Mouse (Mus musculus) heart, adult 2 months (tissue): ENCODE measurements around the gene Zfp74. TPM values are rescaled to one million over a fixed set of nuclear protein-coding genes. Genes with fewer than 3 reads are reported as not detected.
A peak's percentile ranks its signal among the peaks of the same experiment; 100 is the strongest.

Source experiments
- DNase-seq, 2 experiments: peaks; one replicate each; pipeline ENCODE4 v3.0.0; 2021
- H3K27ac ChIP-seq: fragments of 200-600 bp; 2 replicates; pipeline ENCODE4 v1.8.1; 2022
- H3K27me3 ChIP-seq: fragments of 200-500 bp; 2 replicates; pipeline ENCODE4 v1.6.1; 2012; ENCODE audit warnings: mild to moderate bottlenecking, low read length, inconsistent platforms, mixed read lengths; ENCODE audit not compliant: control insufficient read depth, insufficient read depth
- H3K36me3 ChIP-seq: fragments of 200-500 bp; 2 replicates; pipeline ENCODE4 v1.6.1; 2012; ENCODE audit warnings: low read length, inconsistent platforms; ENCODE audit not compliant: control insufficient read depth, insufficient read depth
- H3K4me1 ChIP-seq: fragments of 200-500 bp; 2 replicates; pipeline ENCODE4 v1.6.1; 2011; ENCODE audit warnings: low read length; ENCODE audit not compliant: control insufficient read depth, insufficient read depth
- H3K4me3 ChIP-seq: fragments of 200-600 bp; 2 replicates; pipeline ENCODE4 v1.8.1; 2022
- H3K79me2 ChIP-seq: fragments of 200-500 bp; replicated peaks from 2 replicates; pipeline ENCODE4 v1.6.1; 2012; ENCODE audit warnings: mild to moderate bottlenecking, inconsistent platforms, low read length, moderate library complexity, mixed read lengths; ENCODE audit not compliant: control insufficient read depth, insufficient read depth
- H3K9ac ChIP-seq: fragments of 200-500 bp; 2 replicates; pipeline ENCODE4 v1.6.1; 2012; ENCODE audit warnings: low read depth, mild to moderate bottlenecking, control low read depth, inconsistent platforms, low read length, mixed read lengths
- CTCF ChIP-seq: fragments of 200-600 bp; IDR thresholded peaks from 2 replicates; pipeline ENCODE4 v1.8.1; 2022; ENCODE audit warnings: antibody characterized with exemption, mild to moderate bottlenecking, moderate library complexity
- EP300 ChIP-seq: fragments of 200-500 bp; IDR thresholded peaks from 2 replicates; pipeline ENCODE4 v1.6.1; 2011; ENCODE audit warnings: low read depth, low read length, control low read depth; ENCODE audit not compliant: insufficient read depth
- POLR2A ChIP-seq: fragments of 200-500 bp; IDR thresholded peaks from 2 replicates; pipeline ENCODE4 v1.6.1; 2011; ENCODE audit warnings: mild to moderate bottlenecking, low read depth, low read length, control low read depth; ENCODE audit not compliant: insufficient read depth
- WGBS: fragments of 180-500 bp; shearing (Covaris S2); methylation state at CpG from one replicate; pipeline ENCODE4 v1.1.7; 2018; 5-methylcytosine and 5-hydroxymethylcytosine counted together
- intact Hi-C: fragments of 180-260 bp; cut with DNase I; formaldehyde crosslinking; loops from one replicate; pipeline ENCODE4 v1.15.1; 2025
- long read RNA-seq: library from polyadenylated mRNA; stranded (forward); transcript quantifications from one replicate; pipeline ENCODE4 v2.0.0, GENCODE M21; 2021
- polyA plus RNA-seq: library from polyadenylated mRNA; depleted of rRNA; stranded (reverse); fragments of >200 nt; gene quantifications from 2 replicates; pipeline ENCODE4 v1.2.3, GENCODE M21; 2012; rRNA removed
- total RNA-seq, 2 experiments: library from RNA; stranded (reverse); gene quantifications; 2 replicates each; pipeline ENCODE4 v1.2.3; 2021

Gene Zfp74
- total RNA-seq (1 to 10 TPM; 6.2 to 6.8 TPM), polyA plus RNA-seq (2.5 and 5.9 TPM in 2 replicates)
- long read RNA-seq, partial matches to known transcripts = 0 of 4 reads
- long read RNA-seq, other reads (novel, unspliced or antisense) = 4 of 4 reads

GRCm38 (mm10) chr7:29953513-29954401, at the start of gene Zfp74:
Gene Zfp74, minus strand, starts transcription at chr7:29954089.
- Histone ChIP-seq H3K36me3 (peaks cover 2% of the 10 kb centered on the region; the same call in 1 of the 2 replicates), H3K4me1 (no peaks in the 10 kb centered on the region; the same call in 1 of the 2 replicates), H3K4me3 (peak within 1 kb of the TSS; percentile 66), H3K9ac (peak within 1 kb of the TSS; percentile 94), H3K27me3 (no peaks in the 10 kb centered on the region), H3K79me2 (no peaks in the 10 kb centered on the region), H3K27ac (peak within 1 kb of the TSS; percentile 91)
- under 1% methylated on average over 52 of the region's 52 CpGs for WGBS
- peak; percentile 87 for DNase-seq
- intact Hi-C loops = loop anchor here (2.0 kb wide), 2 partner anchors 29 to 95 kb away; partner anchors contain the start of gene Zfp568
- TF ChIP-seq EP300 = no peak
- TF ChIP-seq CTCF = peak; percentile 29
- TF ChIP-seq POLR2A = no peak; the same call in 1 of the 2 replicates

GRCm38 (mm10) chr7:30000601-30001000, 46.7 kb upstream of the Zfp74 start:
- H3K79me2 ChIP-seq = no peaks in the 10 kb centered on the region; the same call in 1 of the 2 replicates
- no peak overlapping the region for H3K27ac ChIP-seq
- no peak overlapping the region for H3K9ac ChIP-seq
- H3K36me3 ChIP-seq = peaks cover 13% of the 10 kb centered on the region
- no peak overlapping the region for H3K4me3 ChIP-seq
- no peaks in the 10 kb centered on the region for H3K27me3 ChIP-seq
- TF ChIP-seq EP300 = no peak
- TF ChIP-seq CTCF = no peak
- TF ChIP-seq POLR2A = no peak
- 48% methylated on average over 5 of the region's 5 CpGs for WGBS
- no peak for DNase-seq
- H3K4me1 ChIP-seq = no peaks in the 10 kb centered on the region
- intact Hi-C loops = no loop called here

- TF ChIP-seq CTCF = no peak
- no peak for TF ChIP-seq POLR2A
- TF ChIP-seq EP300 = no peak
- 80% methylated on average over 8 of the region's 8 CpGs for WGBS
- no peaks in the 10 kb centered on the region for H3K4me1 ChIP-seq
- H3K27ac ChIP-seq = no peak overlapping the region
- peaks cover 12% of the 10 kb centered on the region for H3K36me3 ChIP-seq
- no peak for DNase-seq
- no peaks in the 10 kb centered on the region for H3K27me3 ChIP-seq
- intact Hi-C loops = no loop called here
- H3K79me2 ChIP-seq = no peaks in the 10 kb centered on the region; the same call in none of the 2 replicates
- no peak overlapping the region for H3K4me3 ChIP-seq
- no peak overlapping the region for H3K9ac ChIP-seq
Observed at GRCm38 (mm10) chr7:29995134-29995533, 41.2 kb upstream of the Zfp74 start.

DNA sequence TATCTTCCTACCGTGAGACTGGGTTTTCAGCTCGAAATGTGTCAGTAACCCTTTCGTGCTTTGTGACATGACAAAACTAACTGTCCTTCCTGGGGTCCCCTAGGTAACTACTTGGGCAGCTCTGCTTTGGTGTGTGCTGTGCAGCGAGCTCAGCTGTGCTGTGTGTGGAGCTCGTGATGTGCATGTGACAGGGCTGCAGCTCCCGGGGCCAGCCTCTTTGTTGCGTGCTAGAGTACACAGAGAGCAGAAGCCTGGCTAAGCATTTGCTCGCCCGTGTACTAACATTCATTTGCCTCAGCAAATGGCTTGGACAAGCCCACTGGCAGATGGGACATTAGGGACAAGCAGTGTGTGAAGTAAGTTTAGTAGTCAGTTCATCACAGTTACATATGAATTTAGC, 39.5 kb upstream of the Zfp74 start:
- 92% methylated on average over 9 of the region's 9 CpGs for WGBS
- peaks cover 8% of the 10 kb centered on the region for H3K36me3 ChIP-seq

DNA sequence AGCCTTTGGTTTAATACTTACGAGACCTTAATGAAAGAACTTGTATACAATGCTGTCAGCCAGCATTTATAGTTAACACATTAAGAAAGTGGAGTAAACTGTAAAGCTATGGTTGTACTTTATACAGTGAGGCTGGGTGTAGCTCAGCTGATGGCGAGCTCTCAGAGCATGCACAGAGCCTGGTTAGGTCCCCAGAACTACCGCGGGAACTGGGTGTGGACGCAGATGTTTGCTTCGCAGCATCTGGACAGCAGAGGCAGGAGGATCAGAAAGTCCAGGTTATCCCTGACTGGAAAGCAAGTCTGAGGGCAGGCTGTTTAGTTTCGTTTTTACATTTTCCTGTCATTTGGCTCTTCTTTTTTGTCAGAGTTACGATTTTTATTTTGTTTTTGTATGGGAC, 38.8 kb upstream of the Zfp74 start:
- H3K36me3 ChIP-seq = peaks cover 3% of the 10 kb centered on the region; the same call in 1 of the 2 replicates
- H3K4me3 ChIP-seq = no peak overlapping the region
- no peak for DNase-seq
- no peaks in the 10 kb centered on the region for H3K27me3 ChIP-seq
- TF ChIP-seq CTCF = no peak
- TF ChIP-seq EP300 = no peak
- TF ChIP-seq POLR2A = no peak
- no peaks in the 10 kb centered on the region for H3K4me1 ChIP-seq
- no peak overlapping the region for H3K27ac ChIP-seq
- H3K79me2 ChIP-seq = peaks cover 2% of the 10 kb centered on the region
- intact Hi-C loops = no loop called here
- no peak overlapping the region for H3K9ac ChIP-seq
- 96% methylated on average over 8 of the region's 8 CpGs for WGBS

More for the DNA sequence above, 39.5 kb upstream of the Zfp74 start:
- no peaks in the 10 kb centered on the region for H3K4me1 ChIP-seq
- no peaks in the 10 kb centered on the region for H3K27me3 ChIP-seq
- H3K79me2 ChIP-seq = no peaks in the 10 kb centered on the region; the same call in 1 of the 2 replicates
- H3K9ac ChIP-seq = no peak overlapping the region
- no peak overlapping the region for H3K4me3 ChIP-seq
- intact Hi-C loops = no loop called here
- H3K27ac ChIP-seq = no peak overlapping the region
- TF ChIP-seq EP300 (no peak), POLR2A (no peak), CTCF (no peak)
- DNase-seq = no peak

GRCm38 (mm10) chr7:29989031-29989430, 35.1 kb upstream of the Zfp74 start:
- peaks cover 4% of the 10 kb centered on the region for H3K79me2 ChIP-seq
- no peak for DNase-seq
- no peaks in the 10 kb centered on the region for H3K27me3 ChIP-seq
- TF ChIP-seq CTCF = no peak
- H3K4me3 ChIP-seq = no peak overlapping the region
- WGBS = 74% methylated on average over 11 of the region's 11 CpGs
- no peak overlapping the region for H3K27ac ChIP-seq
- peaks cover 11% of the 10 kb centered on the region for H3K36me3 ChIP-seq
- no peak overlapping the region for H3K9ac ChIP-seq
- H3K4me1 ChIP-seq = peaks cover 1% of the 10 kb centered on the region; the same call in 1 of the 2 replicates
- intact Hi-C loops = no loop called here
